Mouse (Mus musculus): ENCODE measurements around the gene Elmo1. TPM values are rescaled to one million over a fixed set of nuclear protein-coding genes. Genes with fewer than 3 reads are reported as not detected.

The Elmo1 gene
- polyA plus RNA-seq, 1 experiment: not detected

GRCm38 (mm10) chr13:20410306-20411101 is 320.1 kb downstream of the Elmo1 start:
- no peak for TF ChIP-seq GATA1 (IDR thresholded peaks at IDR 0.05; ENCODE audit: low read length)

- no peak for TF ChIP-seq GATA1 (IDR thresholded peaks at IDR 0.05; ENCODE audit: low read length)
Observed at GRCm38 (mm10) chr13:20416691-20417660, 326.6 kb downstream of the Elmo1 start.

GRCm38 (mm10) chr13:20430998-20431397 is 340.6 kb downstream of the Elmo1 start:
- no peak for TF ChIP-seq GATA1 (IDR thresholded peaks at IDR 0.05; ENCODE audit: low read length)

- no peak for TF ChIP-seq GATA1 (IDR thresholded peaks at IDR 0.05; ENCODE audit: low read length)
Observed at GRCm38 (mm10) chr13:20433221-20433858, 342.9 kb downstream of the Elmo1 start.

DNA sequence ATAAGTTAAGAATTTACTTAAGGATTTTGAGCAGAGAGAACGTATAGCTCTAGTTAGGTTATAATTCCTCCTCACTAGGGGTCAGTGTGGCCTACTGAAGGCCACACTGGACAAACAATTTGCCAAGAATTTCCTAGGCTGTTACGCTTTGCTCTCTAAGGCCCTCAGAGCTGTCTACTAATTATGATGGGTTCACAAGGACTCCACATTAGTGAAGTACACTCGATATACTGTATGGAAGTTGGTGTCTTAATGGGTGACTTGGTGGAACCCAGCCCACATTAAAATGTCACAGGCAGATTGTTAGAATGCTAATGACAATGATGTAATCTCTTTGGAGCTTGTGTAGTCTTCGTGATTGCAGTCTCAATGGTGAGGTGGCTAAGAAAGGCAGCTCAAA is 343.7 kb downstream of the Elmo1 start:
- no peak for TF ChIP-seq GATA1 (IDR thresholded peaks at IDR 0.05; ENCODE audit: low read length)

DNA sequence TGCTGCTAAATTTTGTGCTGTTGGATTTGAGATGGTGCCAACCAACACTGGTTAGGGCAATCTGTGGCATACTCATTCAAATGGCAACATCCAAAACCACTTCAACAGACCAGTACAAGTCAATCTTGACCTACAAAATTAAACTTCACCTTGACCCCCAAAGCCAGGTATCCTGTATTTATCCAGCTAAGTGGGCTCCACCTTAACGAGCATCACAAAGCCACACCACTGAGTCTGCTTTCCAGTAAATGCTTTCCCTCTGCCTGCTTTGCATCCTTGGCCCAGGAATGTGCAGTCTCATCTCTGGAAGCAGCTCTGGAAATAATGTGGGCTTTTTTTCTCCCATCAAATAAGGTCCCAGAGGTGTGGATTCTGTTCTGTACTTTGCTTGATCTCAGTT is 349.1 kb downstream of the Elmo1 start:
- no peak for TF ChIP-seq GATA1 (IDR thresholded peaks at IDR 0.05; ENCODE audit: low read length)

DNA sequence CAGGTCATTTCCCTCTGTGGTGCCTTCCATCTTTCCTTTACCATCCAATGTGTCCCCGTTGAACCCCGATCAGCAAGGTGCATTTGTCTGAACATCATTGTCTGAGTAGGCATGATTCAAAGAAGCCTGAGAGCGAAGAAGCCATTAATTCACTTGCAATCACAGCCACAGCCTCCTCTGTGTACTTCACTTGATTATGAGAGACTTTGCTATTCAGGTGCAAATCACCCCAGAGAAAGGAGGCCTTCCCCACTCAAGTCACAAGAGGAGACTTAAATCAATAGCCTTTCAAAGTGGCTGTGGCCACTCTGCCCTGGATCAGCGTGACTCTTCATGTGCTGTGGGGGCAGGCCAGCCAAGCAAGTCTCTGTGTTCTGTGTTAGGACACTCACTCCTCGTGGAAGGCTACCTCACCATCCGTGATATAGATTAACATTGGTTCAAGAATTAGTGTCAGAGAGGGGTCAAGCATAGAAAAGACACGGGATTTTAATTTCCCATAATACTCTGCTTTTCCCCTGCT is 360.5 kb downstream of the Elmo1 start:
- TF ChIP-seq GATA1 (IDR thresholded peaks at IDR 0.05; ENCODE audit: low read length): no peak

DNA sequence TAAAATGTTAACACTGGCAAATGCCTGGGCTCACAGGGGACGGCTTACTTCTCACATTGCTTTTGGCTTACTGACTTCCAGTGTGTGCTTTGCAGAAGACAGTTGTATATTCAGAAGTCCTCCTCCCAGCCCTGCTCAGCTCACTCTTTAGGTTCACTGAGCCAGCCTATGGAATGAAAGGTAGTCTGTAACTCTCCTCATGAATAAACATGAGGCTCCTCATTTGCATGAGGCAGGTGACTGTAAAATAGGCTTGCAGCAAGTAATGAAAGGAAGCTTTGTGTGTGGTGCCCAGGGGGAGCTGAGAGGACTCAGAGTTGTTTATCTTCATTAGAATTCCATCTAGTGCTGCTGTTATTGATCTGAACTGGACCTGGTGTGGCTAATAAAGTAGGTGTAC is 364.0 kb downstream of the Elmo1 start:
- TF ChIP-seq GATA1 (IDR thresholded peaks at IDR 0.05; ENCODE audit: low read length): no peak

DNA sequence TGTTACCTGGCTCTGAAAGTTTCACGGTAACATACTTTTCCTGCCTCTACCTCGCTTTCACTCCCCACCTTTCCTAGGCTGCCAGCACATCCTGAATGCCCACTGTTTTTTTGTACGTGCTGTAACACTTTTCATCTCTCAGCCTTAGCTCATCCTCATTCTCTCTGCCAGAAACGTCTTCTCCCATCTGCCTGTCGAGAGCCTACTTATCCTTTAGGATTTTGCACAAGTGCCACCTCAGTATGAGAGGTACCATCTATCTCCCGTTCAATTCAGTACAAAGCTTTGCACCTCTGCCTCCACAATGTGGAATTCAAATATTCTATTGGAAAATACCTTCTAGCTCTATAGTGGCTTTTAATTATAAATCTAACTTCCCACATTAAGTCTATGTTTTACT is 369.7 kb downstream of the Elmo1 start:
- no peak for TF ChIP-seq GATA1 (IDR thresholded peaks at IDR 0.05; ENCODE audit: low read length)

DNA sequence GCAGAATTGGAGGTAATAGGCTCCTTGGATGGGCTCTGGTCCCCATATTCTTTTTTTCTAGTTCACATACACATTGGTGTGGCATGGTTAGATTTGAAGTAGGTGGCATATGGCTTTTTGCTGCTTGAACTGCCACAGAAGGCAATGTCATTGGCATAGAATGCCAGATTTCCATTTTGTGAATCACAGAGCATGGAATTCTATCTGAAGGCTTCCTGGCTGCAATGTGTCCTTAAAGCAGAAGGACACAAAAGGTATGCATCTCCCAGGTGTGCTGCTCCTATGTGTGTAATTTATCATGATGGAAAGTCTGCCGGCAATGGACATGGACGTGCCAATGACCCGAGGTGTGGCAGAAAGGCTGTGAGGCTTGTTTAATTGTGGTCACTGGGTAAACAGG is 371.2 kb downstream of the Elmo1 start:
- TF ChIP-seq GATA1 (IDR thresholded peaks at IDR 0.05; ENCODE audit: low read length): no peak

DNA sequence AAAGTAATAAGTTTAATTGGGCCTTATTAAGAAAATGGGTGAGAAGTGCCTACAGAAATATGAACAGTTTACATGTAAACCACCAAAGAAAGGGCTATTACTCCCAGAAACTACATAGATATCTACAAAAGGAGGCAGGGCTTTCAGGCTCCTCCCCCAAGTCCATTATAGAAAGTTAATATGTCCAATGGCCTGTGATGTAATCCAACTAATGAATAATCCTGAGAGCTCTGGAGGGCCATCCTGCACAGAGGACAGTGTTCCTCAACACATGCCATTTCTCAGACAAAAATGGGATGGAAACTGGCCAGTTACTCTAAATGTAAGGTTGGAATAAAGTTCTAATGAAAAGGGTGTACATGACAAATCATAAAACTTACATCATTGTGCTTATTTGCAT is 373.8 kb downstream of the Elmo1 start:
- TF ChIP-seq GATA1 (IDR thresholded peaks at IDR 0.05; ENCODE audit: low read length): no peak

- TF ChIP-seq GATA1 (IDR thresholded peaks at IDR 0.05; ENCODE audit: low read length): no peak
Observed at GRCm38 (mm10) chr13:20467381-20467780, 377.0 kb downstream of the Elmo1 start.

GRCm38 (mm10) chr13:20471732-20472131 is 381.3 kb downstream of the Elmo1 start:
- TF ChIP-seq GATA1 (IDR thresholded peaks at IDR 0.05; ENCODE audit: low read length): no peak

GRCm38 (mm10) chr13:20472301-20472831 is 382.0 kb downstream of the Elmo1 start:
- TF ChIP-seq GATA1 (IDR thresholded peaks at IDR 0.05; ENCODE audit: low read length): no peak

DNA sequence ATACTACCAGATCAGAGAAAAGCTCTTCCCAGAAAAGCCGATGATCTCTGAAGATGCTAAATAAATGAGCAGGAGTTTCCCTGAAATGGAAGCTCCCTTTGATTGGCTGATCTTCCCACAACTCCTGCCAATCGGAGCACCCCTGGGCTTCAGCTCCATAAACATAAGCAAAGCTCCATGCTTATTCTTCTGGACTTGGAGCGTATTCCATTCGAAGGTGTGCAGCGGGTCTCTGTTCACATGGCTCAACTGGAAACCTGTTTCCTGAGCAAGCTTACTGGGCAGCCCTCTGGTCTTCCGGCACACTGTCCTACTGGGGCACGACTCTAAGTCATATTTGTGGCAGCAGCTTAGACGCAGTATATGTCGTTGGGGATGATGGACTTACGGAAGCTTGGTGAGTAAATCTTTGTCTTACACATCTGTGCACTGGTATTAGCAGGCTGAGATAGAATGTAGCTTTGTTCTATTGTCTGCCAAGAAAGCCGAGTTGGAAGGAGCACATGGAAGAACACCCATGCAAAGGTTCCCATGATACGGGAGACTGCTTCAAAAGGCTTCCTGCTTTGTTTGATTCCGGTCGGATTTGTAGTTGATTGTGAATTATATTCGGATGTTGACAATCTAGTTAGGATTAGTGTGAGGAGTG is 382.6 kb downstream of the Elmo1 start:
- TF ChIP-seq GATA1 (IDR thresholded peaks at IDR 0.05; ENCODE audit: low read length): no peak
